Mouse (Mus musculus) neural tube, embryonic 13.5 days (tissue): ENCODE measurements at regions not wholly inside any gene's neighbourhood (a gene's known extent, or its start where the extent isn't known, plus 50 kb on each side); places are given as distances from the start of the nearest gene placed in this dataset.

Experiments used
- ATAC-seq: fragments of 200-750 bp; cut with Nextera tagmentation; 2 replicates; pipeline ENCODE4 v1.8.0; 2017; ENCODE audit warnings: low read depth, mild to moderate bottlenecking, moderate TSS enrichment, moderate library complexity
- H3K27ac ChIP-seq: fragments of 300-500 bp; sonication (generic); replicated peaks from 2 replicates; pipeline ENCODE4 v1.5.1; 2015; ENCODE audit warnings: moderate library complexity, mild to moderate bottlenecking, inconsistent platforms
- H3K27me3 ChIP-seq: fragments of 300-500 bp; sonication (generic); 2 replicates; pipeline ENCODE4 v1.6.1; 2015; ENCODE audit warnings: mild to moderate bottlenecking, inconsistent platforms
- H3K36me3 ChIP-seq: fragments of 300-500 bp; sonication (generic); 2 replicates; pipeline ENCODE4 v1.6.1; 2015; ENCODE audit warnings: mild to moderate bottlenecking, inconsistent platforms
- H3K4me1 ChIP-seq: fragments of 300-500 bp; sonication (generic); replicated peaks from 2 replicates; pipeline ENCODE4 v1.6.1; 2015; ENCODE audit warnings: inconsistent platforms
- H3K4me2 ChIP-seq: fragments of 300-500 bp; sonication (generic); 2 replicates; pipeline ENCODE4 v1.6.1; 2015; ENCODE audit warnings: inconsistent platforms, mild to moderate bottlenecking, moderate library complexity
- H3K4me3 ChIP-seq: fragments of 300-500 bp; sonication (generic); 2 replicates; pipeline ENCODE4 v1.5.1; 2015; ENCODE audit warnings: mild to moderate bottlenecking, inconsistent platforms
- H3K9ac ChIP-seq: fragments of 300-500 bp; sonication (generic); 2 replicates; pipeline ENCODE4 v1.6.1; 2015; ENCODE audit warnings: moderate library complexity, mild to moderate bottlenecking, inconsistent platforms
- H3K9me3 ChIP-seq: fragments of 300-500 bp; sonication (generic); 2 replicates; pipeline ENCODE4 v1.6.1; 2016; ENCODE audit warnings: inconsistent platforms
- WGBS: fragments of 180-500 bp; shearing (Covaris S2); methylation state at CpG from one replicate; pipeline ENCODE4 v1.1.7; 2015; 5-methylcytosine and 5-hydroxymethylcytosine counted together

DNA sequence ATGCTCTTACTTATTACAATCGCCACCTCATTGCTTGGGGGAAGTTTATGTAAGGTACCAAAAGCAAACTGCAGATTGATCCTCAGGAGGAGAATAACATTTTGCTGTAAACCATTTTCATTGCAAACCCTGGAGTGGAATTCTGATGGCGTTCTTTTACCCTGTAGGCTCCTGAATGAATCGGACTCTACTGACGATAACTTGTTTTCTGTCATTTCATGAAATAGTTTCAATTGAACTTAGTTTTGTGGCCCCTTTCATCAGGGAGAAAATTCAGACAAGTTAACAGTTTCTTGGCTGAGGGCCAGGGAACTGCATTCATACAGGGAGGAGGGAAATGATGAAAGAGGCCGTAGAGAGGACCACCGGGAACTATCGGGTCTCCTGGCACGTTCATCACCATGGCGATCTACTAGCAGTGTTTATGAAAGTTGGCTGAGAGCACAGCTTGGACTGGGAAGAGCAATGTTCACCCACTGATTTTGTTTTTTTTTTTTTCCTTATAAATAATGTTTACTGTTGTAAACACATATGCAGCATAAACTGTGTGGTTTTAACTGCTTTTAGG lies 266.7 kb downstream of the Stim2 start:
- H3K9me3 ChIP-seq = no peaks in the 10 kb centered on the region
- no peak overlapping the region for H3K4me3 ChIP-seq
- ATAC-seq = no peak
- H3K4me1 ChIP-seq = peaks cover 11% of the 10 kb centered on the region
- H3K36me3 ChIP-seq = no peaks in the 10 kb centered on the region
- H3K4me2 ChIP-seq = no peak overlapping the region
- H3K27ac ChIP-seq = no peak overlapping the region
- WGBS = 31% methylated on average over 9 of the region's 9 CpGs
- no peak overlapping the region for H3K9ac ChIP-seq
- no peaks in the 10 kb centered on the region for H3K27me3 ChIP-seq

DNA sequence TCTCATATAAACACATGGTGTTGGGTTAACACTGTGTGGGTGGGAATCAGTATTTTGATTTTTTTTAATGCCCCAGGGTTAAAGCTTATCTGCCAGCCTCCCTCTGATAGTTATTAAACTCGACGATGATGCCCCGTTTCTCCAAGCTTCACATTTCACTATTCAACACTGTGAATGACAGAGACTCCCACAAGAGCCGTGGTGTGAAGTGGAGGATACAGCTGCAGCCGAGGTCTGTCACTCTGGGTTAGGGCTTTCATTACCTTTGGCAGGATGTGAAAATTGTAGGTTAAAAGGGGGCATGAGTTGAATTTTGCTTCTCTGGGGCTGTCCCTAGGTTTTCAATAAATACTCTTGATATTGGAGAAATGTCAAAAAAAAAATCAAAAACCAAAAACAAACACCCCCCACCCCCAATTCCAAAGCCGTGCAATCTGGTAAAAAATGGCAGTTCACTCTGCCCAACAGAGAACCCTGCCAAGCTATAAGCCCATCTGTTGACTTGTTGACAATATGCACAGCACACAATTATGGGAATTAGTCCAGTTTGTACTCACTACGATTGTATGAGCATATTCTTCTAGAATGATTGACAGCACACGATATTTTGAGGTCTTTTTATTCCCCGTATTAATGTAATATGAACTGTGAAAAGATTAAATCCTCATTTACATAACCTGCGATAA lies 269.7 kb downstream of the Stim2 start:
- WGBS = 72% methylated on average over 10 of the region's 10 CpGs
- Histone ChIP-seq H3K4me1 (peaks cover 11% of the 10 kb centered on the region), H3K27me3 (no peaks in the 10 kb centered on the region), H3K9me3 (0 out of 2 replicates have a peak, but pooled peaks cover 6% of the 10 kb centered on the region), H3K36me3 (no peaks in the 10 kb centered on the region), H3K4me2 (no peak overlapping the region), H3K4me3 (no peak overlapping the region), H3K9ac (no peak overlapping the region), H3K27ac (no peak overlapping the region)
- ATAC-seq = no peak

DNA sequence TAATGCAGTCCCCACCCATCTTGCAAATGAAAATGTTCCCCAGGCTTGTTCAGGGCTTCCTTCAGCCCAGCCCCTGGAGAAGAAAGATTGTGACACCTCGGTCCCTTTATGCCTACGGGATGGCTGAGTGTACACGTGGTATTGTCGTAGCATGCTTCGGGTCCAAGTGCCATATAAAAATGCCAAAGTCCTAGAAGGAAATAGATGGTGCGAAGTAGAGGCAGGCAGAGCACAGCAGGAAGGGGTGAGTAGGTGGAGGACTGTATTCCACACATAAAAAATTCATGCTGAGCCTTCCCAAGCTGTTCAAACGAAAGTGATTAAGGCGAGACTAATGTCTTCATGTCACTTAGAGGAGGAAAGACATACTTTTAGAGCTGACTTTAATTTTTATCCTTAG lies 281.1 kb downstream of the Stim2 start:
- H3K27ac ChIP-seq = peak overlapping the region; percentile 49; the same call in 1 of the 2 replicates
- H3K9ac ChIP-seq = no peak overlapping the region
- no peak overlapping the region for H3K4me3 ChIP-seq
- peaks cover 10% of the 10 kb centered on the region for H3K4me1 ChIP-seq
- peak; percentile 72 for ATAC-seq
- WGBS = 29% methylated on average over 8 of the region's 8 CpGs
- H3K36me3 ChIP-seq = no peaks in the 10 kb centered on the region
- H3K9me3 ChIP-seq = no peaks in the 10 kb centered on the region
- peak overlapping the region; percentile 21; the same call in 1 of the 2 replicates for H3K4me2 ChIP-seq
- no peaks in the 10 kb centered on the region for H3K27me3 ChIP-seq

DNA sequence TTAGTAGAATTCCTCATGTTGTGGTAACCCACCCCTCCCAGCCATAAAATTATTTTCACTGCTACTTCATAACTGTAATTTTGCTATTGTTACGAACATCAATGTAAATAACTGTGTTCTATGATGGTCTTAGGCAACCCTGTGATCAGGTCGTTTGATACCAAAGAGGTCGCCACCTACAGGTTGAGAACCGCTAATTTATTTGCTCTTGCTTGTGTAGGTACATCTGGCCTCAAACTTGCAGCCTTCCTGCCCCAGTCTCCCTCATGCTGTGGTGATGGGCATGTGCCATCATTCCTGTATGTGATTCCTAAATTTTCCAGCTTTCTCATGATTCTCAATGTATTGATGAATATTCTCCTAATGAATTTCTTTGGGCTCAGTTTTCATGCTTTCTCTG lies 282.4 kb downstream of the Stim2 start:
- Histone ChIP-seq H3K4me2 (no peak overlapping the region), H3K27ac (no peak overlapping the region), H3K36me3 (no peaks in the 10 kb centered on the region), H3K27me3 (no peaks in the 10 kb centered on the region), H3K9ac (no peak overlapping the region), H3K4me1 (peaks cover 10% of the 10 kb centered on the region), H3K9me3 (no peaks in the 10 kb centered on the region), H3K4me3 (no peak overlapping the region)
- 38% methylated on average over 4 of the region's 4 CpGs for WGBS
- ATAC-seq = no peak

DNA sequence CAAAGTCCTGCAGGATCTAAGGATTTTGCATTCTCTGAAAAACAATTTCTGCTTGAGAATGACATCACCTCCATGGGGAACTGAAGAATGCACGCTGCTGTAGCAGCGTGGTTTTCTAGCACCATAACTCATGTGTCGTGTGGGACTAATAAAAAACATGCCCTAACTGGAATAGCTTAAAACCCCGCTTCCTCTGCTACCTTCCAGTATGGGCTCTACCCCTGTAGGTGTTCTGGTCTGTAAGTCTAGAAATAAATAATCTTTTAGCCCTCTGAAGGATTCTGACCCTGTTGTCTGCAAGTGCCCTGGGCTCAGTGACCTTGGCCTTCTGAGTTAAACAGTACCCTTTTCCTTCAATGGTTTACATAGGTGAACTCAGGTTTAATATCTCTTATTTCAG lies 282.8 kb downstream of the Stim2 start:
- Histone ChIP-seq H3K27me3 (no peaks in the 10 kb centered on the region), H3K4me1 (peaks cover 10% of the 10 kb centered on the region), H3K36me3 (no peaks in the 10 kb centered on the region), H3K27ac (no peak overlapping the region), H3K9me3 (no peaks in the 10 kb centered on the region), H3K4me2 (no peak overlapping the region), H3K4me3 (no peak overlapping the region), H3K9ac (no peak overlapping the region)
- WGBS = 47% methylated on average over 4 of the region's 4 CpGs
- ATAC-seq = 0 out of 2 replicates have a peak, but pooled peaks have one; percentile 40

- peak; percentile 53 for ATAC-seq
- 47% methylated on average over 12 of the region's 12 CpGs for WGBS
- no peaks in the 10 kb centered on the region for H3K36me3 ChIP-seq
- 0 out of 2 replicates have a peak, but pooled peaks cover 12% of the 10 kb centered on the region for H3K4me1 ChIP-seq
- no peak overlapping the region for H3K27ac ChIP-seq
- no peaks in the 10 kb centered on the region for H3K9me3 ChIP-seq
- no peak overlapping the region for H3K4me2 ChIP-seq
- H3K27me3 ChIP-seq = no peaks in the 10 kb centered on the region
- no peak overlapping the region for H3K9ac ChIP-seq
- H3K4me3 ChIP-seq = no peak overlapping the region
These were observed 292.2 kb downstream of the Stim2 start for GRCm38 (mm10) chr5:54290372-54291080.

DNA sequence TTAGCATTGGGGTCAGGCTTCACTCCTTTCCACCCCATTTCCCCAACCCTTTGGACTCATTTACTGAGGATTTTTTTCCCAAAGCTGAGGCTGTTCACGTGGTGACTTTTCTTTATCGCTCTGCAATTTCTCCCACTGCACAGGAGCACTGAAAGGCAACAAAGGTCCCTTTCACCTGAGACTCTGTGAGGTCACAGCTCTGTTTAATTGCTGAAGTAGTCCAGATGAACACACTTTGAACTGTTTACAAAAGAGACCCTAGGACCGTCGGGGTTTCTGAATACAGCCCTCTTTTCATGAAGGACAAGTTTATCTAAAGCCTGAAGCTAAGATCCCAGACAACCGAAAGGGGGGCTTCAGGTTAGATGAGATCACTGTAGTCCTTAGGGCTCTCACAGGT lies 293.6 kb downstream of the Stim2 start:
- no peak overlapping the region for H3K27ac ChIP-seq
- H3K4me1 ChIP-seq = 0 out of 2 replicates have a peak, but pooled peaks cover 12% of the 10 kb centered on the region
- H3K4me2 ChIP-seq = no peak overlapping the region
- WGBS = 51% methylated on average over 5 of the region's 5 CpGs
- H3K4me3 ChIP-seq = no peak overlapping the region
- no peak overlapping the region for H3K9ac ChIP-seq
- H3K36me3 ChIP-seq = no peaks in the 10 kb centered on the region
- no peaks in the 10 kb centered on the region for H3K9me3 ChIP-seq
- H3K27me3 ChIP-seq = no peaks in the 10 kb centered on the region
- ATAC-seq = no peak

GRCm38 (mm10) chr5:54313660-54314279 lies 315.5 kb downstream of the Stim2 start:
- H3K27me3 ChIP-seq = no peaks in the 10 kb centered on the region
- no peaks in the 10 kb centered on the region for H3K36me3 ChIP-seq
- ATAC-seq = peak; percentile 79
- no peaks in the 10 kb centered on the region for H3K9me3 ChIP-seq
- no peak overlapping the region for H3K4me2 ChIP-seq
- no peak overlapping the region for H3K27ac ChIP-seq
- no peaks in the 10 kb centered on the region for H3K4me1 ChIP-seq
- 54% methylated on average over 8 of the region's 8 CpGs for WGBS
- no peak overlapping the region for H3K4me3 ChIP-seq
- no peak overlapping the region for H3K9ac ChIP-seq

GRCm38 (mm10) chr5:54330415-54330814 lies 332.1 kb downstream of the Stim2 start:
- Histone ChIP-seq H3K4me3 (no peak overlapping the region), H3K9me3 (0 out of 2 replicates have a peak, but pooled peaks cover 8% of the 10 kb centered on the region), H3K4me1 (no peaks in the 10 kb centered on the region), H3K27ac (no peak overlapping the region; the same call in 1 of the 2 replicates), H3K36me3 (no peaks in the 10 kb centered on the region), H3K4me2 (no peak overlapping the region), H3K27me3 (no peaks in the 10 kb centered on the region), H3K9ac (no peak overlapping the region)
- ATAC-seq = no peak
- WGBS = 68% methylated on average over 2 of the region's 2 CpGs

DNA sequence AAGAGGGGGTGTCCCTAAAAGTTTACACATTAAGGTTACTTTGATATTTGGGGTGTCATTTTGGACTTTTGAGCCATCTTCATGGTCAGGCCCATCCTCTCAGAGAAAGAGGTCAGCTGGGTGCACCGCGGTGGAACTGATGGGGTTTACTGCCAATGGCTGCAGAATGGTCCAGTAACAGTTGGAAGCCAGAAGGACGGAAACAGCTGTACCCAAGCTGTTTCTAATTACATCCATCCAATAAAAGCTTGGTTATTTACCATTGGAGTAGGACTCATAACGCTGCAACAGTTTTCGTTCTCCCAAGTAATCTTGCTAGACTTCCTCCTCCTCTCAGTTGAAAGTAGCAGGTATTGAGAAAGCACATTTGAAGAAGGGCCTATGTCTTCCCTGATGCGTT lies 344.7 kb downstream of the Stim2 start:
- Histone ChIP-seq H3K36me3 (no peaks in the 10 kb centered on the region), H3K4me2 (no peak overlapping the region), H3K27me3 (no peaks in the 10 kb centered on the region), H3K4me3 (no peak overlapping the region), H3K9ac (no peak overlapping the region), H3K4me1 (0 out of 2 replicates have a peak, but pooled peaks cover 6% of the 10 kb centered on the region), H3K9me3 (no peaks in the 10 kb centered on the region), H3K27ac (no peak overlapping the region)
- 56% methylated on average over 6 of the region's 6 CpGs for WGBS
- no peak for ATAC-seq

DNA sequence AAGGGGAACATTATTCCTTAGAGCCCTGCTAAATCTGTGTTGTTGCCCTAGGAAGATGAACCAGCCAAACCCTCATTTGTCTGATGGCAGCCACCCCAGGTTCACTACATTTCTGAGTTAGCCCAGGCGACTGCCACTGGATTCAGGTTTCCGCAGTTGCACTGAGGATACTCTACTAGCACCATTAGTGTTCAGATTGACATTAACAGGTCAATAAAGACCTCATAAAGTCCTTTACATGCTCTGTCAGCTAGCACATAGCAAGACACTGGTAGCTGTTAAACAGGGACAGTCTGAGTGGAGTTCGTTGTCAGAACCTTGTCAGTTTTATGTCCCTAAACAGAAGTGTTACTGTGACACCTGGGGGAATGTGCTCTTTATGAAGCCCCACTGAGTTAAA lies 345.1 kb downstream of the Stim2 start:
- Histone ChIP-seq H3K9me3 (no peaks in the 10 kb centered on the region), H3K4me1 (peaks cover 6% of the 10 kb centered on the region; the same call in 1 of the 2 replicates), H3K4me3 (no peak overlapping the region), H3K27me3 (no peaks in the 10 kb centered on the region), H3K27ac (no peak overlapping the region), H3K9ac (no peak overlapping the region), H3K4me2 (no peak overlapping the region), H3K36me3 (no peaks in the 10 kb centered on the region)
- no peak for ATAC-seq
- 57% methylated on average over 3 of the region's 3 CpGs for WGBS
